Mouse (Mus musculus) E14TG2a.4 (cell line): ENCODE measurements at regions not wholly inside any gene's neighbourhood (a gene's known extent, or its start where the extent isn't known, plus 50 kb on each side); places are given as distances from the start of the nearest gene placed in this dataset.
"Not testable (repeated sequence)": the region's sequence is repeated elsewhere in the genome, so short reads cannot be mapped to it uniquely, and the experiment has no call there.

Experiments
- CTCF ChIP-seq: conservative IDR thresholded peaks from 2 replicates; pipeline ENCODE4 v1.5.1; 2014; ENCODE audit warnings: low read length
- POU5F1 ChIP-seq: IDR thresholded peaks from 2 replicates; pipeline ENCODE4 v1.6.1; 2014; ENCODE audit warnings: low read length, borderline replicate concordance

GRCm38 (mm10) chr9:30597092-30597491 is 170.2 kb downstream of the Snx19 start:
- TF ChIP-seq CTCF, POU5F1: not testable (repeated sequence)
